Mouse (Mus musculus): ENCODE measurements around the gene Hadhb.

- TF ChIP-seq CTCF (IDR thresholded peaks at IDR 0.05; ENCODE audit: borderline replicate concordance, insufficient read depth, low read length): no peak
- TF ChIP-seq POLR2A (IDR thresholded peaks at IDR 0.05; ENCODE audit: low read depth, low read length): no peak
These were observed 15.4 kb downstream of the Hadhb start for GRCm38 (mm10) chr5:30170303-30170940.

Data from embryonic fibroblast, embryonic 13.5 days (primary cell).